Mouse (Mus musculus): ENCODE data around the gene Brms1. TPM values are rescaled to one million over a fixed set of nuclear protein-coding genes. Genes with fewer than 3 reads are reported as not detected.
A peak's percentile ranks its signal among the peaks of the same experiment; 100 is the strongest.

Brms1 gene
- polyA plus RNA-seq, 1 experiment = 40.4 TPM

DNA sequence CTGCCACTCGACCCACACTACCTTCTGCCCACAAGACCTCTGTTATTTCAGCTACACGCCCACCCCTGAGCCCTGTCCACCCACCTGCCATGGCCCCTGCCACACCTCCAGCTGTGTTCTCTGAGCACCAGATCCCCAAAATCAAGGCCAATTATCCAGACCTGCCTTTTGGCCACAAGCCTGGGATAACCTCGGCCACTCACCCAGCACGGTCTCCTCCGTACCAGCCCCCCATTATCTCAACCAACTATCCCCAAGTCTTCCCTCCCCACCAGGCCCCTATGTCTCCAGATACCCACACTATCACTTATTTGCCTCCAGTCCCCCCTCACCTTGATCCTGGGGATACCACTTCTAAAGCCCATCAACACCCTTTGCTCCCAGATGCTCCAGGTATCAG lies 28.3 kb downstream of the Brms1 start:
- TF ChIP-seq CTCF (IDR thresholded peaks at IDR 0.05; ENCODE audit: insufficient read depth, low read length) = no peak
- no peak for TF ChIP-seq POLR2A (IDR thresholded peaks at IDR 0.05; ENCODE audit: borderline replicate concordance, extremely low read depth, low read depth, low read length)
- Histone ChIP-seq H3K4me1 (ENCODE audit: control insufficient read depth, insufficient read depth, low read length) (peaks cover 14% of the 10 kb centered on the region), H3K4me3 (replicated peaks; ENCODE audit: extremely low read depth, low read depth, low read length) (no peak overlapping the region)
- 77% methylated on average over 5 of the region's 5 CpGs for WGBS
- no peak for DNase-seq

DNA sequence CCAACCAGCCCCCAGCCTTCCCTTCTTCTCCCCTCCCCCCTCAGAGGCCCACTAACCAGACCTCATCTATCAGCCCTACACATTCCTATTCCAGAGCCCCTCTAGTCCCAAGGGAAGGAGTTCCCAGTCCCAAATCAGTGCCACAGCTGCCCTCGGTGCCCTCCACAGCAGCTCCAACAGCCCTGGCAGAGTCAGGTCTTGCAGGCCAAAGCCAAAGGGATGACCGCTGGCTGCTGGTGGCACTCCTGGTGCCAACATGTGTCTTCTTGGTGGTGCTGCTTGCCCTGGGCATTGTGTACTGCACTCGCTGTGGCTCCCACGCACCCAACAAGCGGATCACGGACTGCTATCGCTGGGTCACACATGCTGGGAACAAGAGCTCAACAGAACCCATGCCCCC lies 28.8 kb downstream of the Brms1 start:
- TF ChIP-seq CTCF (IDR thresholded peaks at IDR 0.05; ENCODE audit: insufficient read depth, low read length) (no peak), POLR2A (IDR thresholded peaks at IDR 0.05; ENCODE audit: borderline replicate concordance, extremely low read depth, low read depth, low read length) (no peak)
- no peak for DNase-seq
- H3K4me1 ChIP-seq (ENCODE audit: control insufficient read depth, insufficient read depth, low read length) = peaks cover 14% of the 10 kb centered on the region
- 80% methylated on average over 7 of the region's 7 CpGs for WGBS
- no peak overlapping the region for H3K4me3 ChIP-seq (replicated peaks; ENCODE audit: extremely low read depth, low read depth, low read length)

DNA sequence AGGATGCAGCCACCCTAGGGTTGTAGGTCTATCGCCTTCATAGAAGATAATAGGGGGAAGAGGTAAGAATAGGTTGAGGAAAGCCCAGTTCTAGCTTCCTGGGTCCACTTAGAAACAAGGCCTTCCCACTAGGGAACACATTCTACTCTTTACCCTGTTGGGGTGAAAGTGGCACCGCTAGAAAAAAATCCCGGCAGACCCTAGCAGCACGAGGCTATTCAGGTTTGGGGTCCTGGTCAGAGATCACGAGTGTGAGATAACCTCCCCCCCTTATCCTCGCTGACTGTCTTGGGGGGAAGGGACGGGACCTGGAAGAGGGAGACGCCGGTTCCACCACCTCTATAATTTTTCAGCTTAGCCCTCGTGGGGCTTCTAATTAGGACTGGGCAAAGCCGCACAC lies 29.9 kb downstream of the Brms1 start:
- WGBS = 34% methylated on average over 11 of the region's 11 CpGs
- DNase-seq = no peak
- TF ChIP-seq CTCF (IDR thresholded peaks at IDR 0.05; ENCODE audit: insufficient read depth, low read length) (no peak), POLR2A (IDR thresholded peaks at IDR 0.05; ENCODE audit: borderline replicate concordance, extremely low read depth, low read depth, low read length) (no peak)
- Histone ChIP-seq H3K4me3 (replicated peaks; ENCODE audit: extremely low read depth, low read depth, low read length) (no peak overlapping the region), H3K4me1 (ENCODE audit: control insufficient read depth, insufficient read depth, low read length) (peaks cover 14% of the 10 kb centered on the region)

DNA sequence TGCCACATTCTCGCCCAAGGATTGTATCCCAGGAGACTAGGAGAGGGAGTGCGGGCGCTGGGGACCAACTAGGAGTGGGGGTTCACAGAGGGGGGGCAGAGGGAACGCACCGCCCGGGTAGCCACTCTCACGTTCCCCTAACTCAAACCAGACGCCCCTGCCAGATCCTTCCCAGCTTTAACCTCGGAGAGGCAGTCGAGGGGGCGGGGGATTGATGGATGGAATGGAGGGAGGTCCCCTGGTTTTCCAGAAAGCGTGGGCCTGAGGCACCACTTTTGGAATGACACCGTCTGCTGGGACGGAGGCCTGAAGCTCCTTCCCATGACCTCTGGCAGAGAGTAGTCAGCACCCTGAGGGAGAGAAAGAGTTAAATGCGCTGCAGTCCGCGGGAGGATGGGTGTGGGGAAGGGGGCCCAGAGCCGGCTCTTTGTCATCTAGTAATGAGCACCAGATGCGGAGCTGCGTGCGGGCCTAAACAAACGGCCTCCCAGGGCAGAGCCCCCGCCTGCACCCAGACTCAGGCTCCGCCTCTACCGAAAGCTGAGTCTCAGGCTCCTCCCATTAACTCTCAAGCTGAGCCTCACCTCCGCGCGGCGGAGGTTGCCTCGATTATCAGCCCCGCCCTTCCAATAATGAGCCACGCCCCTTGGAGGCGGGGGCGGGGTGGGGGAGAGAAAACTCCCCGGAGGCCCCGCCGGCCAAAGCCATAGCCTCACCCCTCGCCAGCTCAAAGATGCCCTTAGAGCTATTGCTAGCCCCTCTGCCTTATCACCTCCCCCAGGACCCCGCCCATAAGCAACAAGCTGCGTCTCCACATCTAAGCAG lies 30.6 kb downstream of the Brms1 start:
- H3K4me1 ChIP-seq (ENCODE audit: control insufficient read depth, insufficient read depth, low read length) = peaks cover 14% of the 10 kb centered on the region
- DNase-seq = peak; percentile 76
- WGBS = 3% methylated on average over 40 of the region's 40 CpGs
- TF ChIP-seq CTCF (IDR thresholded peaks at IDR 0.05; ENCODE audit: insufficient read depth, low read length) (no peak), POLR2A (IDR thresholded peaks at IDR 0.05; ENCODE audit: borderline replicate concordance, extremely low read depth, low read depth, low read length) (no peak)
- H3K4me3 ChIP-seq (replicated peaks; ENCODE audit: extremely low read depth, low read depth, low read length) = peak overlapping the region; percentile 58

DNA sequence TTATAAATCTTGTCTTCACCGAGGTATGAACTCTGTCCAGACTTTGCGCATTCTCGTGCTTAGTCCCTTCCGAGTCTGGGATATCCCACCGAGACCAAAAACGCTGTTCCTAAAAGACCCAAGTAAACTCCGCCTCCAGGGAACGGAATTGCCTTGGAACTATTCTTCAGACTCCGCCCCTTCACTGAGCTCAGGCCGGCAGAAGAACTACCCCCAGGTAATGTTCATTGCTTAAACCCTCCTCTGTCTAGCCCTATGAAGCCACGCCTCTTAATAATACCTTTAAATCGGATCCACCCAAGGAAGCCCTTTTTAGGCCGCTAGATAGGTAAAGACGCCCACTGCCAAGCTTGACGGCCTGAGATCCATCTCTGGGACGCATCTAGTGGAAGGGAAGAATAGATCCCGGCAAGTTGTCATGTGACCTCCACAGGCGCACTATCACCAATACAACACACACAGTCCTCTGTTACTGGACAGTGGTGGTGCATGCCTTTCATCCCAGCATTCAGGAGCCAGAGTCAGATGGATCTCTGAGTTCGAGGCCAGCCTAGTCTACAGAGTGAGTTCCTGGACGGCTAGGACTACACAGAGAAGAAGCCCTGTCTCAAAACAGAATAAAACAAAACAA lies 31.4 kb downstream of the Brms1 start:
- peaks cover 9% of the 10 kb centered on the region for H3K4me1 ChIP-seq (ENCODE audit: control insufficient read depth, insufficient read depth, low read length)
- WGBS = 6% methylated on average over 20 of the region's 20 CpGs
- DNase-seq = no peak
- H3K4me3 ChIP-seq (replicated peaks; ENCODE audit: extremely low read depth, low read depth, low read length) = peak overlapping the region; percentile 45
- TF ChIP-seq POLR2A (IDR thresholded peaks at IDR 0.05; ENCODE audit: borderline replicate concordance, extremely low read depth, low read depth, low read length) (no peak), CTCF (IDR thresholded peaks at IDR 0.05; ENCODE audit: insufficient read depth, low read length) (no peak)

DNA sequence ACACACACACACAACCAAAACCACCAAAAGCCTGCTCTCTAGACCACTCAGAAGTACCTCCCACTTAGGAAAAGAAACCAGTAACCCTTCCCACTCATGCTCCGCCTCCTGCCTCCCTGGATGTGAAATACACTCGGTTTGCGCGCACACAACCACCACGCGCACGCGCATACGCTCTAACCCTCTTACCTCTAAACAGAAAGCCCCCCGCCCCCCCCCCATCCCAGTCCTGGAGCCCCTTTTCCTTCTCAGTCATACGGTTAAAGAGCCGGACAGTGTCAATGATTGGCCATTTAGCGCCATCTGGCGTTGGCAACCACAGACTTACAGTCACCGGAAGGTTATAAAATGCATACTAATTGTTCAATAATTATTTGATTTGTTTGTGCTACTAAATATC lies 31.9 kb downstream of the Brms1 start:
- Histone ChIP-seq H3K4me1 (ENCODE audit: control insufficient read depth, insufficient read depth, low read length) (peaks cover 7% of the 10 kb centered on the region; the same call in 1 of the 2 replicates), H3K4me3 (replicated peaks; ENCODE audit: extremely low read depth, low read depth, low read length) (peak overlapping the region; percentile 69)
- under 1% methylated on average over 15 of the region's 15 CpGs for WGBS
- TF ChIP-seq CTCF (IDR thresholded peaks at IDR 0.05; ENCODE audit: insufficient read depth, low read length) = peak; percentile 58
- TF ChIP-seq POLR2A (IDR thresholded peaks at IDR 0.05; ENCODE audit: borderline replicate concordance, extremely low read depth, low read depth, low read length) = no peak
- DNase-seq = peak; percentile 62

DNA sequence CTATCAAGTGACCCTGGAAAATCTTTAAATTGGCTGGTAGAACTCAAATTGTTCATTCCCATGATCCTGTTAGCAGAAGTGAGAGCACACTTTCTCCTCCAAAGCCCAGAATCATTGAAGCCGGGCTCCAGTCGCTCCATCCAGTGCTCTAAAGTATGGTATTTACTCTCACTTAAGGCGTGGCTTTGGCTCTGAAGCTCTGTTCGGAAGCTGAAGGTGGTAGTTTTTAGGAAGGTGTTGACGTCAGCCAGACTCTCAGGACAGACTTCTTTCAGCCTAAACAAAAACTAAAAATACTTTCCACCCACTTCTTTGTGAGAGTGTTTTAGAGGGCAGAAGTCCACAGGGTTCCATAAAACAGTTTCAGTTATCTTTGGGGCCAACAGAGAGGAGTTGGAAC lies 32.4 kb downstream of the Brms1 start:
- 24% methylated on average over 5 of the region's 5 CpGs for WGBS

DNA sequence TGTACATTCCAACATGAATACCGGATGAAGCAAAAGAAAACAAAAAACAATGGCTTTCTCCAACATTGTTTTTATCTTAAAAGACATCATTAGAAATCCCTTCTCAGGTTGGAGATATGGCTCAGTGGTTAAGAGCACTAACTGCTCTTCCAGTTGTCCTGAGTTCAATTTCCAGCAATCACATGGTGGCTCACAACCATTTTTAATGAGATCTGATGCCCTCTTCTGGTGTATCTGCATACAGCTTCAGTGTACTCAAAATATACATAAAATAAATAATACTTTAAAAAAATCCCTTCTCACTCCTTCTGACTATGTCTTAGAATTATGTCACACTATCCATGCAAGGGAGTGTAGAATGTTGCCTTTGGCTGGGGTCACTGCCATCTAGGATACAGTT lies 38.1 kb downstream of the Brms1 start:
- 88% methylated on average over 1 of the region's 1 CpGs for WGBS
- Histone ChIP-seq H3K4me1 (ENCODE audit: control insufficient read depth, insufficient read depth, low read length) (no peaks in the 10 kb centered on the region), H3K4me3 (replicated peaks; ENCODE audit: extremely low read depth, low read depth, low read length) (no peak overlapping the region)
- TF ChIP-seq CTCF (IDR thresholded peaks at IDR 0.05; ENCODE audit: insufficient read depth, low read length) (no peak), POLR2A (IDR thresholded peaks at IDR 0.05; ENCODE audit: borderline replicate concordance, extremely low read depth, low read depth, low read length) (no peak)
- no peak for DNase-seq

More for the DNA sequence above, 32.4 kb downstream of the Brms1 start:
- no peak for DNase-seq
- Histone ChIP-seq H3K4me1 (ENCODE audit: control insufficient read depth, insufficient read depth, low read length) (peaks cover 4% of the 10 kb centered on the region; the same call in 1 of the 2 replicates), H3K4me3 (replicated peaks; ENCODE audit: extremely low read depth, low read depth, low read length) (no peak overlapping the region)
- TF ChIP-seq POLR2A (IDR thresholded peaks at IDR 0.05; ENCODE audit: borderline replicate concordance, extremely low read depth, low read depth, low read length) = no peak
- TF ChIP-seq CTCF (IDR thresholded peaks at IDR 0.05; ENCODE audit: insufficient read depth, low read length) = no peak

DNA sequence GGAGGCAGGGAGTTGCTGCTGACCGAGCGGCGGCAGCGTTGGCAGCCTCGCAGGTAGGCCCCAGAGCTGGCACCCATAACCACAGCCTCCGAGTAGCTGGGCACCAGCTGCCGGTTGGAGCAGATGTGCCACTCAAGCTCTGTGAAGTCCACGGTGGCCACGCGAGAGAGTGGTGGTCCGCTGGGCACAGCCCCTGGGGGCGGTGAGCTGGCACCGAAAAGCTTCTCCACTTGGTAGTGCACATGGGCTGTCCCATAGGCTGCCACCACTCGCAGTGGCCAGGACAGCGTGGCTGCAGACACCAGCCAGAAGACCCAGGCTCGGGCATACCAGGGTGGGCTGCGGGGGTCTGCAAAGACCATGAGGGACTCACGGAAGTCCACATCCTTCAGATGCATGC lies 40.9 kb downstream of the Brms1 start:
- no peak overlapping the region for H3K4me3 ChIP-seq (replicated peaks; ENCODE audit: extremely low read depth, low read depth, low read length)
- WGBS = 63% methylated on average over 18 of the region's 18 CpGs
- DNase-seq = no peak
- H3K4me1 ChIP-seq (ENCODE audit: control insufficient read depth, insufficient read depth, low read length) = no peaks in the 10 kb centered on the region
- TF ChIP-seq CTCF (IDR thresholded peaks at IDR 0.05; ENCODE audit: insufficient read depth, low read length) = no peak
- TF ChIP-seq POLR2A (IDR thresholded peaks at IDR 0.05; ENCODE audit: borderline replicate concordance, extremely low read depth, low read depth, low read length) = no peak
